ENCODE assay signal across 22 mouse cellular contexts in genomic region chr16:46623246-46623645, GRCm38 (mm10).
"Had no signal": no experiment of that assay in that cellular context is flagged by ENCODE, and none has a peak within 500 bp of the region (broad histone marks: within the 10 kb centered on the region; RNA-seq: fewer than 3 reads in every experiment).

No protein-coding gene starts in this region.

- H3K36me3 ChIP-seq: heart, embryonic 13.5 days; heart, embryonic 15.5 days; hindbrain, embryonic 13.5 days; hindbrain, embryonic 15.5 days; limb, embryonic 13.5 days; limb, embryonic 15.5 days; liver, embryonic 12.5 days had no signal

- H3K4me1 ChIP-seq: heart, embryonic 13.5 days; heart, embryonic 15.5 days; hindbrain, embryonic 13.5 days; hindbrain, embryonic 15.5 days; limb, embryonic 13.5 days; limb, embryonic 15.5 days; liver, embryonic 12.5 days had no signal

- H3K9ac ChIP-seq: forebrain, postnatal 0 days; heart, embryonic 13.5 days; heart, embryonic 15.5 days; hindbrain, embryonic 13.5 days; hindbrain, embryonic 15.5 days; limb, embryonic 13.5 days; limb, embryonic 15.5 days; liver, embryonic 12.5 days; liver, embryonic 14.5 days had no signal

- H3K27ac ChIP-seq: heart, adult 2 months; heart, embryonic 13.5 days; heart, embryonic 15.5 days; hindbrain, embryonic 13.5 days; hindbrain, embryonic 15.5 days; hindbrain, postnatal 0 days; limb, embryonic 13.5 days; limb, embryonic 15.5 days; liver, embryonic 12.5 days; liver, embryonic 14.5 days had no signal

- H3K27me3 ChIP-seq: heart, embryonic 13.5 days; heart, embryonic 15.5 days; hindbrain, embryonic 13.5 days; hindbrain, embryonic 15.5 days; limb, embryonic 13.5 days; limb, embryonic 15.5 days; liver, embryonic 12.5 days had no signal

- DNase-seq: forebrain, postnatal 0 days; gastrocnemius, postnatal 14 days; gastrocnemius, postnatal 36 days; heart, adult 11 months; heart, adult 2 months; heart, postnatal 14 days; heart, postnatal 36 days; kidney, postnatal 10 days; layer of hippocampus, adult 9-11 months; layer of hippocampus, postnatal 36 days; left cerebral cortex, postnatal 4 days had no signal

- H3K9me3 ChIP-seq: heart, embryonic 13.5 days; heart, embryonic 15.5 days; hindbrain, embryonic 13.5 days; hindbrain, embryonic 15.5 days; limb, embryonic 13.5 days; limb, embryonic 15.5 days; liver, embryonic 12.5 days had no signal

- H3K4me2 ChIP-seq: heart, embryonic 11.5 days; heart, embryonic 13.5 days; heart, embryonic 15.5 days; hindbrain, embryonic 13.5 days; hindbrain, embryonic 15.5 days; limb, embryonic 13.5 days; limb, embryonic 15.5 days; liver, embryonic 12.5 days had no signal

- ATAC-seq: forebrain, postnatal 0 days; hindbrain, postnatal 0 days; intestine, embryonic 16.5 days; liver, embryonic 12.5 days had no signal

- H3K4me3 ChIP-seq: heart, adult 2 months; heart, embryonic 13.5 days; heart, embryonic 15.5 days; hindbrain, embryonic 13.5 days; hindbrain, embryonic 15.5 days; limb, embryonic 13.5 days; limb, embryonic 15.5 days; liver, embryonic 12.5 days had no signal
